Mouse (Mus musculus): ENCODE results near the gene Tmem131. TPM values are rescaled to one million over a fixed set of nuclear protein-coding genes. Genes with fewer than 3 reads are reported as not detected.
A peak's percentile ranks its signal among the peaks of the same experiment; 100 is the strongest.
"Not testable (repeated sequence)": the region's sequence is repeated elsewhere in the genome, so short reads cannot be mapped to it uniquely, and the experiment has no call there.

The Tmem131 gene
- polyA plus RNA-seq, 2 experiments = 10.6 to 14.9 TPM

DNA sequence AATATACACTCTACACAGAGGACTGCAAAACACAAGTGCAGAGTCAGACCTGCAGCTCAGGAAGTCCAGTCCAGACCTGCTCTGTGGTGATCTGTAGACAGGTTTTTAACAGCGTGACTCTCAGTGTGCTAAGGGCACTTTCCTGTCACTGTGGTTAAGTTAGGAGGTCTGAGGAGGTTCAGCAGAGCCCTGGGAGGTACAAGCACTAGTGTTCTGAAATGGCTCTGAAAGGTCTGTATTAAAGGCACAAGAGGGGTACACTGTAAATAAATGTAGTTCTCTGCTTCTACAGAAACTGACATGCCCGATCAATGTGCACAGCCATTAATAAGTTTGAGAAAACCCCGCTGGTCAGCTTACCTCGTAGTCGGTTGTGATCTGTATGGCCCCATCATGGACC, 119.1 kb downstream of the Tmem131 start:
- WGBS (ENCODE audit: insufficient replicate concordance) = 88% methylated on average over 5 of the region's 5 CpGs
- Histone ChIP-seq H3K27ac (no peak overlapping the region), H3K36me3 (replicated peaks; ENCODE audit: control insufficient read depth, insufficient read depth, low read depth) (peaks cover 69% of the 10 kb centered on the region), H3K9me3 (ENCODE audit: control insufficient read depth, low read length) (no peaks in the 10 kb centered on the region), H3K4me2 (ENCODE audit: low read depth) (no peak overlapping the region), H3K4me1 (replicated peaks; ENCODE audit: control insufficient read depth in 2 of 2, insufficient read depth in 2 of 2, low read length in 1 of 2) (no peaks in the 10 kb centered on the region), H3K27me3 (ENCODE audit: control insufficient read depth, insufficient read depth, low read length) (no peaks in the 10 kb centered on the region), H3K4me3 (ENCODE audit: insufficient read depth in 1 of 2, low read depth in 2 of 2, low read length in 2 of 2) (no peak overlapping the region), H3K9ac (replicated peaks) (no peak overlapping the region)
- ATAC-seq (ENCODE audit: insufficient read depth) (no peak), DNase-seq (ENCODE audit: low read depth in 3 of 3, low spot score in 3 of 3) (no peak)
- TF ChIP-seq CTCF (IDR thresholded peaks at IDR 0.05; ENCODE audit: low read depth) (no peak), EP300 (IDR thresholded peaks at IDR 0.05; ENCODE audit: low read depth) (no peak)

DNA sequence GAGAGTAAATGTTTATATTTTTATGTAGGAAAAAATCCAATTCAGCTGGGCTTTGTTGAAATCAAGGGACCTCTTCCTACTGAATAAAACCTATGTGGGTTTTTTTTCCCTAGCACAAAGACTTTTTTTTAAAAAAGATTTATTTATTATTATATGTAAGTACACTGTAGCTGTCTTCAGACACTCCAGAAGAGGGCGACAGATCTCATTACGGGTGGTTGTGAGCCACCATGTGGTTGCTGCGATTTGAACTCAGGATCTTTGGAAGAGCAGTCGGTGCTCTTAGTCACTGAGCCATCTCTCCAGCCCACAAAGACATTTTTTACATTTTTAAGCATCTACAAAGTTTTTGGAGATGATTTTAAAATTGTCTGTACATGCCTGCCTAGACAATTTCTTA, 121.5 kb downstream of the Tmem131 start:
- peaks cover 74% of the 10 kb centered on the region for H3K36me3 ChIP-seq (replicated peaks; ENCODE audit: control insufficient read depth, insufficient read depth, low read depth)
- 78% methylated on average over 4 of the region's 4 CpGs for WGBS (ENCODE audit: insufficient replicate concordance)
- not testable (repeated sequence) for H3K9ac ChIP-seq (replicated peaks); H3K9me3 ChIP-seq (ENCODE audit: control insufficient read depth, low read length); H3K27me3 ChIP-seq (ENCODE audit: control insufficient read depth, insufficient read depth, low read length); H3K4me2 ChIP-seq (ENCODE audit: low read depth); ATAC-seq (ENCODE audit: insufficient read depth); H3K4me3 ChIP-seq (ENCODE audit: insufficient read depth in 1 of 2, low read depth in 2 of 2, low read length in 2 of 2); H3K27ac ChIP-seq; DNase-seq (ENCODE audit: low read depth in 3 of 3, low spot score in 3 of 3); H3K4me1 ChIP-seq (replicated peaks; ENCODE audit: control insufficient read depth in 2 of 2, insufficient read depth in 2 of 2, low read length in 1 of 2)
- peak; percentile 45 for TF ChIP-seq CTCF (IDR thresholded peaks at IDR 0.05; ENCODE audit: low read depth)

DNA sequence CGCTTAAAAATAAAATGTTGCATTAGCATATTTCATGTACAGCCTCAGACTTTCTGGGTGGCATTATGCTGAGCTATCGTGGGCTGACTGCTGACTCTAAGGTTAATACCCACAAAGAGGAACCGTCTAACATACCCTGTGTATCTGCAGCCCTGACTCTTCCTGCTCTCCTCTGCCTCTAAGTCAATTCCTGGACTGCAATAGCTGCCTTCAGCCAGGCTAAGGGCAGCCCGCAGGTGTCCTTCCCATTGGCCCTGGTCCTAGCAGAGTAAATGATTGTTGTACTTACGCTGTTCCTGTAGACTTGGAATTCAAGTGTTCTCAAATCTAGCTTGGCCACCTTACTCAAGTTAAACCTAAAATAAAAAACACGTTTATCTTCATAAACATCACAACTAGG, 128.3 kb downstream of the Tmem131 start:
- WGBS (ENCODE audit: insufficient replicate concordance) = 71% methylated on average over 6 of the region's 6 CpGs
- DNase-seq (ENCODE audit: low read depth in 3 of 3, low spot score in 3 of 3) = no peak
- Histone ChIP-seq H3K4me2 (ENCODE audit: low read depth) (no peak overlapping the region), H3K36me3 (replicated peaks; ENCODE audit: control insufficient read depth, insufficient read depth, low read depth) (peaks cover 82% of the 10 kb centered on the region), H3K27me3 (ENCODE audit: control insufficient read depth, insufficient read depth, low read length) (no peaks in the 10 kb centered on the region), H3K9ac (replicated peaks) (no peak overlapping the region), H3K27ac (no peak overlapping the region), H3K4me1 (replicated peaks; ENCODE audit: control insufficient read depth in 2 of 2, insufficient read depth in 2 of 2, low read length in 1 of 2) (peaks cover 2 to 12% of the 10 kb centered on the region in 2 experiments; a peak in 3 of 4 replicates), H3K4me3 (ENCODE audit: insufficient read depth in 1 of 2, low read depth in 2 of 2, low read length in 2 of 2) (no peak overlapping the region), H3K9me3 (ENCODE audit: control insufficient read depth, low read length) (no peaks in the 10 kb centered on the region)
- TF ChIP-seq CTCF (IDR thresholded peaks at IDR 0.05; ENCODE audit: low read depth) (no peak), EP300 (IDR thresholded peaks at IDR 0.05; ENCODE audit: low read depth) (no peak)
- no peak for ATAC-seq (ENCODE audit: insufficient read depth)

DNA sequence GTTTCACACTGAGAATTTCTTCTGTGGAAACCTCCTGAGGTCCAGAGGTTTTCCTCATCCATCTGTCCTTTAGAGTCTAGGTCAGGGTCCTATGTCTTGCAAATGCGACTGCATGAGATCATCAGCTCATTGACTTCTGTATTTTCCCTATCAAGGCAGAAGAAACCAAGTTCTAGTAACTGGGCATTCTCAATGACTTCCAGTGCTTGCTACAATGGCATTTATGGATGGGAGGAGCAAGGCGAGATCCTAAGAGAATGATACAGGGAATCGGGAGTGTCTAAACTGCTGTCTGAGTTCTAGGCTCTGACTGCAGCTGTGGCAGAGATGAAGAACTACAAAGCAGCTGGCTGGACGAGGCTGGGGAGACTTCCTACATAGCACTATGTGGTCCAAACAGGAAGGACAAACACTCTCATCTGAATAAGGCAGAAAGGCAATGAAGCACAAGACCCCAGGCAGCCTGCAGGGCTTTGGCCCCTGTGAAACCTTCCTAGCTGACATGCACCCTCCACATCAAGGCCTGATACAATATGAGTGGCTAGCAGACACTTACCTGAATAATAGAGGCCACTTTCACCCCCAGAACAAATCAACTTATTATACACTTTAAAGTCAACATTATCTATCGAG, 129.1 kb downstream of the Tmem131 start:
- Histone ChIP-seq H3K27ac (no peak overlapping the region), H3K4me2 (ENCODE audit: low read depth) (no peak overlapping the region), H3K9me3 (ENCODE audit: control insufficient read depth, low read length) (no peaks in the 10 kb centered on the region), H3K4me1 (replicated peaks; ENCODE audit: control insufficient read depth in 2 of 2, insufficient read depth in 2 of 2, low read length in 1 of 2) (peaks cover 2 to 12% of the 10 kb centered on the region in 2 experiments; a peak in 3 of 4 replicates), H3K4me3 (ENCODE audit: insufficient read depth in 1 of 2, low read depth in 2 of 2, low read length in 2 of 2) (no peak overlapping the region), H3K36me3 (replicated peaks; ENCODE audit: control insufficient read depth, insufficient read depth, low read depth) (peaks cover 84% of the 10 kb centered on the region), H3K27me3 (ENCODE audit: control insufficient read depth, insufficient read depth, low read length) (no peaks in the 10 kb centered on the region), H3K9ac (replicated peaks) (no peak overlapping the region)
- TF ChIP-seq CTCF (IDR thresholded peaks at IDR 0.05; ENCODE audit: low read depth) = no peak
- TF ChIP-seq EP300 (IDR thresholded peaks at IDR 0.05; ENCODE audit: low read depth) = no peak
- ATAC-seq (ENCODE audit: insufficient read depth) = no peak
- WGBS (ENCODE audit: insufficient replicate concordance) = 58% methylated on average over 5 of the region's 5 CpGs
- no peak for DNase-seq (ENCODE audit: low read depth in 3 of 3, low spot score in 3 of 3)

DNA sequence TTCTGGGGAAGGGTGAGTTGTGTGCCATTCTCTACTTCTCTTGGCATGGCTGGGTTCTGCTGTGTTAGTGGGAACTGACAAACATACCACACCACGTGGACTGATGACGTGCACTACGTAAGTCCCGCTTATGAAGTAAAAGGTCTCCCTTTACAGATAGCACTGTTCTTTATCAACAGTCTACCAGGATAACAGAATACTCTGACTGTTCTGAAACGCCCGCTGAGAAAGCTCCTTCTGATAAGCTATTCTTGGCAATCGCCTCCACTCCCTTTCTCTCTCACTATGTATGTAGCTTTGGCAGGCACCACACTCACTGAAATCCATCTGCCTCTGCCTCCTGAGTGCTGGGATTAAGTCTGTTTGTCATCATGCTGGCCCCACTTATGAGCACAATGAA, 130.1 kb downstream of the Tmem131 start:
- DNase-seq (ENCODE audit: low read depth in 3 of 3, low spot score in 3 of 3) (peak; percentile 25 to 45 (median 41)), ATAC-seq (ENCODE audit: insufficient read depth) (peak; percentile 83)
- Histone ChIP-seq H3K9me3 (ENCODE audit: control insufficient read depth, low read length) (no peaks in the 10 kb centered on the region), H3K36me3 (replicated peaks; ENCODE audit: control insufficient read depth, insufficient read depth, low read depth) (peaks cover 82% of the 10 kb centered on the region), H3K4me3 (ENCODE audit: insufficient read depth in 1 of 2, low read depth in 2 of 2, low read length in 2 of 2) (no peak overlapping the region), H3K9ac (replicated peaks) (no peak overlapping the region), H3K27ac (no peak overlapping the region), H3K4me1 (replicated peaks; ENCODE audit: control insufficient read depth in 2 of 2, insufficient read depth in 2 of 2, low read length in 1 of 2) (peaks cover 2 to 12% of the 10 kb centered on the region in 2 experiments; a peak in 3 of 4 replicates), H3K4me2 (ENCODE audit: low read depth) (no peak overlapping the region), H3K27me3 (ENCODE audit: control insufficient read depth, insufficient read depth, low read length) (no peaks in the 10 kb centered on the region)
- peak; percentile 77 for TF ChIP-seq EP300 (IDR thresholded peaks at IDR 0.05; ENCODE audit: low read depth)
- TF ChIP-seq CTCF (IDR thresholded peaks at IDR 0.05; ENCODE audit: low read depth) = no peak
- WGBS (ENCODE audit: insufficient replicate concordance) = 19% methylated on average over 7 of the region's 7 CpGs
